Mouse (Mus musculus) left cerebral cortex, adult 9 months (tissue): ENCODE measurements around the gene Gm44502.
A peak's percentile ranks its signal among the peaks of the same experiment; 100 is the strongest.

Source experiments
- DNase-seq, 2 experiments: peaks; one replicate each; pipeline ENCODE4 v3.0.0; 2022; ENCODE audit warnings: low spot score in 2 of 2

The Gm44502 gene

GRCm38 (mm10) chr15:89429352-89430221, at the start of gene Gm44502, which contains the start of the genes C730034F03Rik and Chkb:
Gene Gm44502 (minus strand): TSS chr15:89429696.
Gene C730034F03Rik (plus strand): TSS chr15:89429589.
Gene Chkb (minus strand): TSS chr15:89429908.
- peak; percentile 88 to 97 for DNase-seq

GRCm38 (mm10) chr15:89478622-89479021, 49.1 kb upstream of the Gm44502 start:
- no peak for DNase-seq

- no peak for DNase-seq
Observed at GRCm38 (mm10) chr15:89477806-89478205, 48.3 kb upstream of the Gm44502 start.

- DNase-seq, result no peak
Observed at GRCm38 (mm10) chr15:89477091-89477491, 47.6 kb upstream of the Gm44502 start, which contains the start of gene Arsa. Gene Arsa (minus strand): TSS chr15:89477425.

GRCm38 (mm10) chr15:89476475-89476815, 46.9 kb upstream of the Gm44502 start:
- DNase-seq, result no peak

- DNase-seq, result peak; percentile 78 to 93
Observed at GRCm38 (mm10) chr15:89475611-89476474, 46.3 kb upstream of the Gm44502 start.

GRCm38 (mm10) chr15:89475293-89475600, 45.8 kb upstream of the Gm44502 start:
- no peak for DNase-seq

- DNase-seq, result no peak
Observed at GRCm38 (mm10) chr15:89474596-89475292, 45.2 kb upstream of the Gm44502 start.

GRCm38 (mm10) chr15:89473921-89474320, 44.4 kb upstream of the Gm44502 start:
- no peak for DNase-seq

GRCm38 (mm10) chr15:89473370-89473769, 43.9 kb upstream of the Gm44502 start:
- no peak for DNase-seq

- no peak for DNase-seq
Observed at GRCm38 (mm10) chr15:89471476-89471875, 42.0 kb upstream of the Gm44502 start.

GRCm38 (mm10) chr15:89468577-89468976, 39.1 kb upstream of the Gm44502 start:
- no peak for DNase-seq

- DNase-seq, result no peak
Observed at GRCm38 (mm10) chr15:89465052-89465451, 35.6 kb upstream of the Gm44502 start.

- no peak for DNase-seq
Observed at GRCm38 (mm10) chr15:89463334-89464235, 34.1 kb upstream of the Gm44502 start.

GRCm38 (mm10) chr15:89462176-89462575, 32.7 kb upstream of the Gm44502 start:
- DNase-seq, result no peak

GRCm38 (mm10) chr15:89461321-89461720, 31.8 kb upstream of the Gm44502 start:
- DNase-seq, result no peak

- no peak for DNase-seq
Observed at GRCm38 (mm10) chr15:89460298-89460697, 30.8 kb upstream of the Gm44502 start.

- no peak for DNase-seq
Observed at GRCm38 (mm10) chr15:89459821-89460220, 30.3 kb upstream of the Gm44502 start.

GRCm38 (mm10) chr15:89458942-89459341, 29.4 kb upstream of the Gm44502 start:
- DNase-seq, result no peak

GRCm38 (mm10) chr15:89455642-89456041, 26.1 kb upstream of the Gm44502 start:
- DNase-seq, result no peak

GRCm38 (mm10) chr15:89454857-89455256, 25.4 kb upstream of the Gm44502 start:
- DNase-seq, result no peak
